Mouse (Mus musculus) urinary bladder, postnatal 4 days (tissue): ENCODE measurements around the gene Ddit4.

ENCODE experiments used
- DNase-seq, 2 experiments: peaks; one replicate each; pipeline ENCODE4 v3.0.0; 2021 to 2022; ENCODE audit warnings: low spot score in 2 of 2

The Ddit4 gene

GRCm38 (mm10) chr10:59918111-59918510, 33.5 kb downstream of the Ddit4 start:
- no peak for DNase-seq

- DNase-seq, result peak in 1 of 2 experiments; percentile 54
Observed at GRCm38 (mm10) chr10:59916649-59917048, 35.0 kb downstream of the Ddit4 start.

DNA sequence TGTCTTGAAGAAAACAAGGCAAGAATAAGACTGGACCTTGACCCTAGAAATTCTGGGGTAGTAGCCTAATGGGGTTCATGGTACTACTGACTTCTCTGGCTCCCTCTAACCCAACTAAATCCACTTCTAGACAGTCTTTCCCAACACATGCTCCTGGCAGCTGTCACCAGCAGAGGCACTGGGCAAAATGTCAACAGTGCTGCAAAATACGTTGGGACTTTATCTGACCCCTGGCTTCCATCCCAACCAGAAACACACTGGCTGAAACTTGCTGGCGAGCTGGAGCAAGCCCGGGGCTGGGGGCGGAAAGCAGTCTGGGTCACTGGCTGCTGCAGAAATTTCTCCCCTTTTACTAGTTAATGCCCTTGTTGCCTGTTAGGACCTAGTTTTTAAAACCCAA, 35.5 kb downstream of the Ddit4 start:
- DNase-seq, result peak in 1 of 2 experiments; percentile 67

DNA sequence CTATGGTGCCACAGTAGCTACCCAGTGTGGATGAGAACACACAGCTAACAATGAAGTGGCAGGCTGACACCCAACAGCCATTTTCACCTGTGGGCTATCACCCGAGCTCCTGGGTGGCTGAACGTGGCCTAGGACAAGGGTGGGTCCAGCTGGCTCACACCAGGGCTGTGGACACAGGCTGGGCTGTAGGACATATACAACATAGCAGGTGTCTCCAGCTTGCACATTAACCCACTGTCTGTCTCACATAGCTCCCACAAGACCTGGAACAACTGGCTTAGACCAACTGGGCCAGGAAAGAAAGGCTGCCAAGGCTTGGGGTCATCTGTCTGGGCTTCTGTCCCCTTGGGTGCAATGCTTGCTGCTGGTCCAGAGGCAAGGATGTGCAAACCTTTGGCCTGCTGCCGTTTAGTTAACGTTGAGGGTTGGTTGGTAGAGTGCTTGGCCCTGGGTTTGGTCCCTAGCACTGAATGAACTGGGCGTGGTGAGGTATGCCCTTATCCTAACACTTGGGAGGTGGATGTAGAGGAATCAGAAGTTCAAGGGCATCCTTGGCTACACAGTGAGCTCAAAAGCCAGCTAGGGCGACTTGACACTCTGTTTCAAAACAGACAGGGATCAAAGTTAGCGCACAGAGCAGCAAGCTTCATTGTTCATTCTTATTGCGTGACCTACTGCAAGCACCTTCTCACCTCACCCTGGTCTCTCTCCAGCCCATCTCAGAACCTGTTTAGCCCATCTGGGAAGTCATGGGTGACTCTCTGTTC, 36.3 kb downstream of the Ddit4 start:
- DNase-seq, result no peak

DNA sequence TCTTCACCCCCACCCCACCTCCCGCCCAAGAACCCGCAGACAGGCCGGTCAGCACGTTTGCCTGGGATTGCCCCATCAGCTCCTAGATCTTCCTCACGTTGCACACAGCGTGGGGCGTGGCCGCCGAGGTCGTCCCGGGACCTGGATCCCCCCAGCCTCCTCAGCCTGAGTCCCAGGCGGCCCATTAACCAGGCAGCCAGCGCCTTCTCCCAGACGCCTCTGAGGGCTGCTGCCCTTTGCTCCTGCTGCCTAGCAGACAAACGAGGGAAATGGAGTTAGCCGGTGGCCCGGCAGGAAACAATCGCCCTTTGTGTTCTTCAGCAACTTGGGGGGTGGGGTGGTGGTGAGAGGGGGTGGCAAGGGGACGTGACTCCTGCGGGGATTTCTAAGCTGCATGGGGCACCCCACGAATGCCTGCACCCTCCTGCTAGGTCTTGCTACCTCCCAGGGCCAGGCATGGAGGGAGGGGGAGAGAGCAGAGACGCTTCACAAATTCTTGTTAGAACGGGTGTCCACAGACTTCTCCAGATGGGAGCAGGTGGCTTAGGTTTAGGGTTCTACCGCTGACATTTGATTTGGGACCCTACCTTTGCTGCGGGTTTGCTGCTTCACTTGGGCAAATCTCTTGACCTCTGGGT, 40.0 kb downstream of the Ddit4 start:
- peak in 1 of 2 experiments; percentile 60 for DNase-seq

DNA sequence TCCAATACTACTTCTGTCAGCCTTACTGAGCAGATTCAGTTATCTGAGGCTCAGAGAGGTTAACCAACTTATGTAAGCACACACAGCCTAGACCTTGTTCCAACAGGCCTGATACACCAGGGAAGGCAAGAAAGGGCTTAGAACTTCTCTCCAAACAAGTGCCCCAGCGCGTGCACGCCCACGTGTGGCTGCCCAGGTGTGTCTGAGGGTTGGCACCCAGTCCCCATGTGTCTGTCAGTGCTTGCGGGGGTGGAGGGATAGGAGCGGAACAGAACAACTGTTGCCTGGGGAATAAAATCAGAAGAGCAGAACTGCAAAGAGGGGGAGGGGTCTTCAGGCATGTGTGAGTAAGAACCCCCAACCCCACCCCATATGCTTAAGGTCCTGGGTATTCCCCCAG, 40.5 kb downstream of the Ddit4 start:
- peak in 1 of 2 experiments; percentile 55 for DNase-seq

DNA sequence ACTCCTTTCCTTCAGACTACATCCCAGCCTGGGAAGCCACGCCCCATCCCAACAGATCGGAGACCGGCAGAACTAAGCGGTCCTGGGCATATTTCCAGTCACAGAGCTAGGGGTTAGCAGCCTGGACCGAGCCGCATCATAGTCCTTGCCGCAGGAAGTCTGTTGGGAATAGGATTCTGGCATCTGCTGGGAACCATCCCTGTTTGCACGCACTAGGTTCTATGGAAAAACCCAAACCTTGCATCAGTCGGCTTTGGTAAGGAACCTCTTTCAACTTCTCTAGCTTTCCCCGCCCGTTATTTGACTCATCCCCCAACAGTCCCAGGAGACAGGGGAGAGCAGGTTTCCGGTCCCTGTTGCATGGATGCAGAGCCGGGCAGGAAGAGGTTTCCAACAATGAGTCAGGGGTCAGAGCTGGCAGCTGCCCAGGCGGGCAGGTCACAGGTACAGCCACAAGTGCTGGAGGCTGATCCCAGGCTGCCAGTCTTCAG, 42.2 kb downstream of the Ddit4 start:
- peak; percentile 35 to 64 for DNase-seq

DNA sequence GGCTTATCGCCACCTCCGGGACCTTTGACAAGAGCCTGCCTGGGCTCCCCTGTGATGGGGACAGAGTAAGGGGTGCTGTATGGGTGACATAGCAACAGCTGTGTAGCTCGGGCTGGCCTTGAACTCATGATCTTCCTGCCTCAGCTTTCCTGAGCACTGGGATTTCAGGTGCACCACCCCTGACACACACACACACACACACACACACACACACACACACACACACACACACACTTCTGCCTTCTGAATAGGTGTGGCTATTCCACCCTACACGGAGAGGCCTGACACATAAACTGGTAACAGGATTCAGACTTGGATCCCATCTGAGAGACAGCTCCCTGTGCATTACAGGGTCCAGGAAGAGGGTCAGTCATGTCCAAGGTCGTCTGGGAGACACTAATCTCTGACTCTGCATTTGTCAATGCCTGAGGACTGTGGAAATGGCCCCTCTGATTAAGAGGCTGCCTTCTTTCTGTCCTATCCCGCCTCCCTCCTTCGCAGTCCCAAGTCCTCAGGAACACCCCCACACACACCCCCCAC, 42.8 kb downstream of the Ddit4 start:
- no peak for DNase-seq

DNA sequence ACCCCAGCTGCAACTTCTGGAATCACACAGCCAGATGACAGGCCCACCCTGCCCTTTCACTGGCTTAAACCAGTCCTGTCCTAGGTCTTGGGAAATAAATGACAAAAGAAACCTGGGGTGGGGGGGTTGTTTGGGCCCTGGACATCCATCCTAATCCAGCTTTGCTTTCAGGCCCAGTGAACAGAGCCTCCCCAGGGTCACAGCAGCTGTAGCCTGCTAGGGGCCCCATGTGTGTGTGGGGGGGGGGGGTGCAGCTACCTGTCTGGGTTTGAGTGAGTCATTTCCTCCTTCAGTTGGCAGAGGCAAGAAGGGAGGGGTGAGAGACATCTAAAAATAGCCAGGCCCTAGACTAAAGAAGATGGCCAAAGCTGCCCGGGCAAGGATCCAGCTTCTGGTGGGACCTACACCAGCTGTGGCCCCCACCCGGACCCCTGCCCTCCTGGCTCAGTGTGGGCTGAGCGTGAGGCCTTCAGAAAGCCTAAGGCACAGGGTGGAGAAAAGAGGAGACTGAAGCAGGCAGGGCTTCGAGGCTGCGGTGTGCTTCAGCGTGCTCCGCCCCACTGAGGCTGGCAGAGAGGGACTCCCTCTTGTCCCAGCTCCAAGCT, 43.8 kb downstream of the Ddit4 start:
- peak; percentile 24 to 56 for DNase-seq

DNA sequence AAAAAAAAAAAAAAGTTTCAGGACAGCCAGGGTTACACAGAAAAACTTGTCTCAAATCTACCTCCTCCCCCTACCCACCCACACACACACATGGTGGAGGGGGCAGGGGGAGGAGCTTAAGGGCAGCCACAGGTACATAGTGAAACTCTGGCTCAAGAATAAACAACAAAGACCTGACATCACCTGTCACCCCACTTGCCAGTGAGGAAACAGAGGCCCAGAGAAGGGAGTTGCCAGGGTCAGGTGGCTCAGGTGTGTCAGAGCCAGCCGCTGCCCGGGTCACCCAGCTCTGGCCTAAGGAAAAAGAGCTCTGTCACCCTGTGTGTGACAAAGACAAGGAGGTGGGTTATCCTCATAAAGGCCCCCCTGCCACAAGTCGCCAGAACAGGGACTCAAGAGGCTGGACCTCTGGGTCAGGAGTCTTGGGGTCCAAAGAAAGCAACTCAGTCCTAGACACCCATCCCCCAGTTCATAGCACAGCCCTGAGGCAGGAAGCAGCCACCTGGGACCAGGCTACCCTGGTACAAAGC, 44.5 kb downstream of the Ddit4 start:
- peak in 1 of 2 experiments; percentile 55 for DNase-seq

DNA sequence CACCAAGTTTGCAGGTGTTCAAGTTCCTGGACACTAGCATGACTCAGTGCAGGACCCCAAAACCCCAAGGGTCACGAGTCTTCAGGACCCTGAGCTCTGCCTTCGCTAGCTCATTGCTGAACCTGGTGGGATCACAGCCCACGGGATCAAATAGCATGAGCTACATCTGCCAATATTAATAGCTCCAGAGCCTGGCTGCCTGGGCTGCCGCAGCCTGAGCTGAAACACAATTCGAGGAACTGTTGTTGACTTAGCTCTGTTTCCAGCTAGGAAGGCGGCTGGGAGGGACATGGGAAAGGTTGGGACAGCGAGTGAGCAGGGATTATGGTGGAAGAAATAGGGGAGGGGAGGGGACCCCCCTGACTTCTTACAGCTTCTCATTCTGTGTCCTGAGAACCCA, 48.5 kb downstream of the Ddit4 start:
- no peak for DNase-seq

- no peak for DNase-seq
Observed at GRCm38 (mm10) chr10:59902606-59902990, 49.0 kb downstream of the Ddit4 start.

DNA sequence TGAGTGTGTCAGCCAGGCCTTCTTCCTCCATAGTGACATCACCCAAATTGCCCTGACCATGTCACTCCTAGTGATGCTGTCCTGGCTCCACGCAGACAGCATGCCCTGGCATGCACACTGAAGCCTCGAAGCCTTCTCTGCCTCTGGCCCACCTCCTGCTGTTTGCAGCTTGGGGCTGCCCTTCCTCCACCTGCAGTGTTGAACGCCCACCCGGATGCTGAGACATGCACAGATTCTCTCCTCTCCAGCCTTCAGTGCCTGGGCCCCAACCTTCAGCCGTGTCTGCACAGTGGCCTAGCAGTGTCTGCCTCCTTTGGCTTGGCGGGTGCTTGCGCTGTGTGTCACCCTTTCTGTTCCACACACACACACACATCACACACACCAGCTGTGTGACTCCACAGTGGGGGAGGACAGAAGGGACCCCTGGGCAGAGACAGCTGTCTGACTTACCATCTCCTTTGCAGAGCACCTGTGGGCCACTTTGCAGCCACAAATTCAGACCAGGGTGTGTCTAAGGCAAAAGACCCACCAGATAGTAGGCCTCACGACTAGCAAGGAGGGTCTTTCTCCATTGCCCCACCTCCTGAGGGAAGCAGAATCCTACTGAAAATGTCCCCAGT, 49.5 kb downstream of the Ddit4 start:
- no peak for DNase-seq

GRCm38 (mm10) chr10:59901463-59901862, 50.2 kb downstream of the Ddit4 start:
- no peak for DNase-seq

GRCm38 (mm10) chr10:59900939-59901338, 50.7 kb downstream of the Ddit4 start:
- DNase-seq, result no peak

GRCm38 (mm10) chr10:59900174-59900435, 51.5 kb downstream of the Ddit4 start:
- DNase-seq, result no peak
